Mouse (Mus musculus) lung, adult 2 months (tissue): Measurements from ENCODE around the gene Dpp9. TPM values are rescaled to one million over a fixed set of nuclear protein-coding genes. Genes with fewer than 3 reads are reported as not detected.
A peak's percentile ranks its signal among the peaks of the same experiment; 100 is the strongest.
"Not testable (repeated sequence)": the region's sequence is repeated elsewhere in the genome, so short reads cannot be mapped to it uniquely, and the experiment has no call there.

Source experiments
- DNase-seq: peaks from one replicate; pipeline ENCODE4 v3.0.0; 2022
- H3K4me1 ChIP-seq: fragments of 200-500 bp; 2 replicates; pipeline ENCODE4 v1.6.1; 2011; ENCODE audit warnings: low read length; ENCODE audit not compliant: control insufficient read depth, insufficient read depth
- H3K4me3 ChIP-seq: fragments of 200-500 bp; replicated peaks from 2 replicates; pipeline ENCODE3; 2011; ENCODE audit warnings: low read depth, mild to moderate bottlenecking, control low read depth, low read length; ENCODE audit errors: extremely low read depth
- CTCF ChIP-seq: fragments of 200-500 bp; IDR thresholded peaks from 2 replicates; pipeline ENCODE4 v1.5.1; 2011; ENCODE audit warnings: mild to moderate bottlenecking, low read length, control low read depth; ENCODE audit not compliant: insufficient read depth
- POLR2A ChIP-seq: fragments of 200-500 bp; IDR thresholded peaks from 2 replicates; pipeline ENCODE4 v1.6.1; 2011; ENCODE audit warnings: low read depth, mild to moderate bottlenecking, control low read depth, low read length, borderline replicate concordance; ENCODE audit errors: extremely low read depth
- WGBS: fragments of 180-500 bp; shearing (Covaris S2); methylation state at CpG from one replicate; pipeline ENCODE4 v1.1.7; 2018; 5-methylcytosine and 5-hydroxymethylcytosine counted together
- polyA plus RNA-seq: library from polyadenylated mRNA; depleted of rRNA; stranded (reverse); fragments of >200 nt; gene quantifications from 2 replicates; pipeline ENCODE4 v1.2.3, GENCODE M21; 2012; rRNA removed

The Dpp9 gene
- 65.8 and 71.9 TPM in 2 replicates for polyA plus RNA-seq

DNA sequence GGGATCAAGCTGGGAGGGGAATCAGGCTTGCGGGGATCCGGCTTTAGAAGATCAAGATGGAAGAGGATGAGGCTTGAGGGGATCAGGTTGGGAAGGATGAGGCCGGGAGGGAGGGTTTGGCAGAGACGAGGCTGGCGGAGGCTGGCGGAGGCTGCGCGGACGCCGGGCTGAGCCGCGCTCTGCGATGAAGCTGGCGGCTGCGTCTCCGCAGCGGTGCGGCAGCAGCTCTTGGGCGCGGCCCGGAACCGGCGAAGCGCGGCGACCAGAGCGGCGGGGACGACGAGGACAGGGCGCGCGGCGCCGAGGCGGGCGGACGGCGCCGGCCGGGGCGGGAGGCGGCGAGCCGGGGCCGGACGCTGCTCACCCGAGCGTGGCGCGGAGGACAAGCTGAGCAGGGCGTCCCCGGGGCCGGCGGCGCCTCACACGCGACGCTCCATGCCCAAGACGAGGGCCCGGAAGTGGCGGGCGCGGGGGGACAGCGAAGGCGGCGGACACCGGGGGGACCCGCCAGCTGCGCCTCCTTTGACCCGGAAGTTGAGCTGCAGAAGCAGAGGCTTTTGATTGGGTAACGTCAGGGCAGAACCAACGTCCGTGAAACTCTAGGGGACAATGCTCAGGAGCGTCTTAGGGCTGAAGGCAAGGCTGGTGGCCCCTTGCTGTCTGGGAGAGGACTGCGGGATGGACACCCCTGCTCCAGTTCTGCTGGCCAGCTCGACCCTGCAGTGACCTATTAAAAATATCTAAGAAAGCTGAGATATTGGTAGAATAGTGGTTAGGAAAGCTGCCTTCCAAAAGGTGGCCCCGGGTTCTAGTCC, at the start of gene Dpp9:
TSS of gene Dpp9 (minus strand) at position 529 of the 815 bp plus-strand sequence.
- peak; percentile 85 for DNase-seq
- under 1% methylated on average over 76 of the region's 78 CpGs for WGBS
- Histone ChIP-seq H3K4me3 (peak within 1 kb of the TSS; percentile 91), H3K4me1 (peaks cover 19% of the 10 kb centered on the region)
- TF ChIP-seq POLR2A (peak; percentile 86; the same call in 1 of the 2 replicates), CTCF (0 out of 2 replicates have a peak, but pooled peaks have one; percentile 31)

DNA sequence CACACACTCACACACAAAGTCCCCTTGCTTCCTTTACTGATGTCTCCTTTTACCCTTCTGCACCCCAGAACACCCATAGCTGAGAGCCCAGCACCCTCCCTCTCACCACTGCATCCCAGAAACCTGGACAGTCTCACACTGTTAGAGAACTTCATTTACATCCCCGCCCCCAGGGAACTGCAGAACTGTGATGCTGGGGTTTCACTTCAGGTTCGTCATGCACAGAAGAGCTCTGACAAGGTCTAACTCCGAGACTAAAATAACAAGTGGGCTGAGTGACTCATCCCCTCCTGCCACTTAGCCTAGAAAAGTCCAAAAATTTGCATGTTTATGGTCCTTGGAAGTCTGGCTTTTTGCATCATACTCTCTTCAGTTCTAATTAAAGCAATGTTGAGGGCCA, 47.6 kb upstream of the Dpp9 start:
- 52% methylated on average over 3 of the region's 3 CpGs for WGBS
- Histone ChIP-seq H3K4me3 (no peak overlapping the region), H3K4me1 (peaks cover 3% of the 10 kb centered on the region; the same call in 1 of the 2 replicates)
- DNase-seq: no peak
- TF ChIP-seq POLR2A (no peak), CTCF (no peak)

DNA sequence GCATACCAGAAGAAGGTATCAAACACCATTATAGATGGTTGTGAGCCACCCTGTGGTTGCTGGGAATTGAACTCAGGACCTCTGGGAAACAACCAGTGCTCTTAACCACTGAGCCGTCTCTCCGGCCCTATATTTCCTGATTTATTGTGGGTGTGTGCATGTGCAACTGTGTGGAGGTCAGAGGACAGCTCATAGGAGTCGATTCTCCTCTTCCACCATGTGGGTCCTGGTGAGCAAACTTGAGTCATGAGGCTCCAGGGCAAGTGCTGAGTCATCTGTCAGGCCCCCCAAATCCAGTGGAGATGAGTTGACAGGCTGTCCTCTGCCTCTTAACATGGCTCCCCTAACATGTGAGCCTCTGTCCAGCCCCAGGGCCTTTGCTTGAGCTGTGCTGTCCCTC, 47.2 kb upstream of the Dpp9 start:
- Histone ChIP-seq H3K4me1 (peaks cover 3% of the 10 kb centered on the region; the same call in 1 of the 2 replicates), H3K4me3 (no peak overlapping the region)
- no peak for DNase-seq
- TF ChIP-seq CTCF (no peak), POLR2A (no peak)
- 70% methylated on average over 3 of the region's 3 CpGs for WGBS

DNA sequence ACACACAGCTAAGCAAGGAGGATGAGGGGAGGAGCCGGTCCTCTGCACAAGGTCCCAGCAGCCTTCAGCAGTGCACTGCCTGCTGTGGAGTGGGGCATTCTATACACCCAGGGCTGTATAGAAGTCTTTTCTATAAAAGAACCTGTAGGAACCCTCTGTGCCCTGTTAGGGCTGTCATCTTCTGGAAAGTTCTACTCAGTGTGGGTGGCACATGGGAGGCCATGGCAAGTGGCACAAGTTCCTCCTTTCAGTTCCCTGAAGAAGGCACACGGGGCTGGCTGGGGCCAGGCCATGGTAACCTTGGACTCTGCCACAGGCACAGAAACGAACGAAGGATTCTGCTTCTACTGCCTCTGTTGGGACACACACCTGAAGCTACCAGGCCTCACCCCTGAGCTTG, 46.3 kb upstream of the Dpp9 start:
- Histone ChIP-seq H3K4me1 (peaks cover 6% of the 10 kb centered on the region), H3K4me3 (no peak overlapping the region)
- TF ChIP-seq CTCF: no peak
- no peak for TF ChIP-seq POLR2A
- no peak for DNase-seq
- 83% methylated on average over 4 of the region's 4 CpGs for WGBS

DNA sequence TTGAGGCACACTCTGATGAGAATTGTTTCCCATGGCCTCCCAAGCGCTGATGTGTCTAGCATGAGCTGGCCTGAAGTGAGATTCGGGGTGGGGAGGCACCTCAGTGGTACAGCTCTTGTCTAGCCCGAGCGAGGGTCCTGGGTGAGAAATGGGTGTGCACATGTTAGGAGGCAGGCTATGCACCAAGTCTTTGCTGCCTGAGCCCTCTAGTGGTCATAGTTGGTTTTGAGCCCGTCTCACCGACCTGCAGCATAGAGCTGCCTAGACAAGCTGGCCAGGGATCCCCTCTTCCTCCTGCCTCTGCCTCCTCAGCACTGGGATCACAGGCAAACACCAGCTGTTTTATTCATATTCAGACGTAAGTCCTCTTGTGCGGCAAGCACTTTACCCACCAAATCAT, 45.3 kb upstream of the Dpp9 start:
- WGBS: 20% methylated on average over 8 of the region's 8 CpGs
- peak; percentile 30; the same call in 1 of the 2 replicates for TF ChIP-seq POLR2A
- TF ChIP-seq CTCF: peak; percentile 96
- Histone ChIP-seq H3K4me1 (peaks cover 13% of the 10 kb centered on the region), H3K4me3 (no peak overlapping the region)
- DNase-seq: peak; percentile 59

DNA sequence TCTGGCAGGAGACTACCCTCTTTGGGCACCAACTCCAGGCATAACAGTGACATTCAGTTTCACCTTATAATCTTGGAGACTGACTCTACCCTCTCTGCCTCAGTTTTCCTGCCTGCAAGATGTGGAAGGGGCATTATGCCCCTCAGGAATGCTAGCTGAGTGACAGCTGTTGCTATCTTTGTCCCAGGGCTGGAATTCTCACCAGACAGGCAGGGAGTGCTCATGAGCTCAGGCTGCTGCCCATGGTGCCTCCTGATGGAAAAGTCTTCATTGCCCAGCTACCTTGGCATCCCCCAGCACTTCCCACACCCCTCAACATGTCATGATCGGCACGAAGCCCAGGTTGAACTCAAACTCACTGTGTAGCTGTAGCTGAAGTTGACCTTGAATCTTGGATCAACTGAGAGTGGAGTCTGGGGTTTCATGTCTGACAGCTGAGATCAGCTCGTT, 44.0 kb upstream of the Dpp9 start:
- WGBS: 77% methylated on average over 3 of the region's 3 CpGs
- H3K4me3 ChIP-seq: no peak overlapping the region
- TF ChIP-seq CTCF (no peak), POLR2A (no peak)
- H3K4me1 ChIP-seq: peaks cover 18% of the 10 kb centered on the region
- no peak for DNase-seq

DNA sequence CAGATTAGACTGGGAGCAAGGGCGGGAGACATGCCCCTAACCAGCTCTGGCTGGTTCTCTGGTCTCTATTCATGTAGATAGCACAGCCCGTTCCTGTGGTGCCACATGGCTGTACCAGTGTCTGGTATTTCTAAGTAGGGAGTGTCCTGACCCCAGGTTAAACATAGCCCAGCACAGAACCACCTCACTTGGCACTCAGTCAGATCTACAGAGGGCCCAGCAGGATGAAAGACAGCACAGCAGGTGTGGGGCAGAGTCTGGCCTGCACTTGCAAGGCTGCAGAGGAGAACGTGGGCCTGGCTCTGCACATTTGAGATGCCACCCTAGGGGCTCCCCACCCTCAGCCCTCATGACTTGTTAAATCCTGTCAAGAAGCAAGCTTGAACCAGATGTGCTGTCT, 42.5 kb upstream of the Dpp9 start:
- WGBS: 57% methylated on average over 3 of the region's 3 CpGs
- TF ChIP-seq POLR2A (no peak), CTCF (no peak)
- DNase-seq: no peak
- peaks cover 18% of the 10 kb centered on the region for H3K4me1 ChIP-seq
- H3K4me3 ChIP-seq: no peak overlapping the region

DNA sequence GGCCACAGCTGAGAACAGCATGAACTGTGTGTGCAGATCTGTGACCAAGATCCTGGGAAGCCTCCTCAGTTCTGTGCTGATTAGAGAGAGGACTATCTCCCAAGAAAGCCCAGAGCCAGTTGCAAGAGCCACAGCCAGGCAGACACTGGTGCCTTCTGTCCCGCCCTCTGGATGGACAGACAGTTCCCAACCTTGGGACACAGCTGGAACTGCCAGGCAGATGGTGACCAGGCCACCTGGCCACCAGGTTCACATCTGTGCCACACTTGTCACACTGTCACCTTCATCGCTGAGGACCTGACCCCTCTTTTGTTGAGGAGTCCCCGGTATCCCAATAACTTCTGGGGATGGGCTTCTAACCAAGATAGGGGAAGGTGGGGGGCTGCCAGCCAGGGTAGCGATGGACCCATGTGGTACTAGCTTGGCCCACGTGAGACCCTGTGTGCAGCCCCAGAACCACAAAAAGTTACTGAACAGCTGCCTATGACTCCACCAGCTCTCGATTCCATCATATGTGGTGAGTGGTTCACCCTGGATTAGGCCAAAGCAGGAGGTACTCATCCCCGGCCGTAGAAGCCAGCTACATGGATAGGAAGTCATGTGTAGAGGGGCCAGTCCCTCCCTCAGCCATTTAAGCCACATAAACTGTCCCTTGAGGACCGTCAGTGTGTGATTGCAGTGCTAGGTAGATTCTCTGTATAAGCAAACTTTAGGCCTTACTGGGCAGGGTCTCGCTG, 40.8 kb upstream of the Dpp9 start:
- WGBS: 86% methylated on average over 10 of the region's 10 CpGs
- Histone ChIP-seq H3K4me1 (peaks cover 18% of the 10 kb centered on the region), H3K4me3 (no peak overlapping the region)
- DNase-seq: no peak
- no peak for TF ChIP-seq POLR2A
- no peak for TF ChIP-seq CTCF

DNA sequence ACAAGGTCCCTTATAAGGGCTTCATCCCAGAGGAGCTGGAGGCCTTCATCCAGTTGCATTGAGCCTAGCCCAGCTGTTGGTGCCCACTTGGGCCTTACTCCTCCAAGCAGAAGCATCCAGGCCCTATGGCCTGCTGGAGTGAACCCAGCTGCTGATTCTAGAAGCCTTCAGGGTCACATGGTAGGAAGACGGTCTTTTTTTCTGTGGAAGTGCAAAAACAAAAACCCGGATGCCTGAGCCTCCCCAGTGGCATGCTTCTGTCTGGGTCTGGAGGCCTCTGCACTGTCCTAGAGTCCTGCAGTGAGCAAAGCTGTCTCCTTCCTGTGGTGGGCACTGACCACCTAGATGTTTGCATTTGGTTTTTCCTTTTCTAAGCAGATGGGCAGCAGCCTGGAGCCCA, 40.1 kb upstream of the Dpp9 start:
- not testable (repeated sequence) for DNase-seq, H3K4me3 ChIP-seq
- peaks cover 18% of the 10 kb centered on the region for H3K4me1 ChIP-seq
- 48% methylated on average over 2 of the region's 2 CpGs for WGBS

DNA sequence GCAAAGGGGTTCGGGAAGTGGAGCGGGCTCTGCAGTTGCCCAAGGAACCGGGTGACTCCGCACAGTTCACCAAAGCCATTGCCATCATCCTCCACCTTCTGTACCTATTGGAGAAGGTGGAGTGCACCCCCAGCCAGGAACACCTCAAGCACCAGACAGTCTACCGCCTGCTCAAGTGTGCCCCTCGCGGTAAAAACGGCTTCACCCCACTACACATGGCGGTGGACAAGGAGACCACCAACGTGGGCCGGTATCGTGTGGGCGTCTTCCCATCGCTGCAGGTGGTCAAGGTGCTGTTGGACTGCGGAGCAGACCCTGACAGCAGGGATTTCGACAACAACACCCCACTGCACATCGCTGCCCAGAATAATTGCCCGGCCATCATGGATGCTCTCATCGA, 39.6 kb upstream of the Dpp9 start:
- H3K4me3 ChIP-seq, DNase-seq: not testable (repeated sequence)
- H3K4me1 ChIP-seq: peaks cover 18% of the 10 kb centered on the region
- WGBS: 92% methylated on average over 19 of the region's 19 CpGs
